Mouse (Mus musculus) 416B (cell line): ENCODE data around the gene Pi4kb.

Source experiments
- DNase-seq: peaks from one replicate; pipeline ENCODE4 v3.0.0; 2011; ENCODE audit warnings: low read depth

The Pi4kb gene

DNA sequence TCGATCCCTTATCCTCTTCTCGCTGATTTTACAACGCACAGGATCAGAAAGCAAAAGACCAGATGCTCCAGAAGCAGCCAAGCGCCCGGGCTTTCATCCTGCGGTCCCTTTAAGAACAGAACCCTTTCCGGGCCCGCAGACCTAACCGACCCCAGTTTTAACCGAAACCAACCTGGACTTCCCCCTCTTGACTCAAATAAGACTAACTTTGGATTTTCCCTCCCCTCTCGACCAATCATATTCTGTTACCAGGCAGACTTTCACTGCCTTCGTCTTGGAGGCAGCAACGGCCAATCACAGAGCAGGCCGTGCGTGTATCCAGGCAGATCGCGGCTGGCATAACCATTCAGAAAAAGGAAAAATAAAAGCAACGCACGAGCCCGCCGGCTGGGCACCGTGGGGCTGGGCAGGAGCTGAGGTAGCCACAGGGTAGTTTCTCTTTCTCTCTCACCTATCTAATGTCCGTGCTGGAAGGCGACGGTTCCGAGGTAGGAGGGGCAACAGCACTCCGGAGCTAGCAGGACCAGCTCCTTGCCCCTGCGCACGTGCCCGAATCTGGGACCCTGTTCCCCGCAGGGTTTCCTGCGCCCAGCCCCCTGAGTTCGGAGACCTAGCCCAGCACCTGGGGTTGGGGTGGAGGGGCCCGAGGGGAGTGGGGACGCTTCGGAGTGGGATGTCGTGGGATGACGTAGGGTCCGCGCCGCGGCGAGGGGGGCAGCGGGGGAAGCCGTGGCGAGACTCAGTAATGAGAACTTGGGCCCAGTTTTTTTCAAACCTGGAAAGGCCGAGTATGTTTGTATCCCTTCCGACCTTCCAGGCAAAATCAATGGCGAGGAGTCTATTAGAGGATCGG, 20.5 kb upstream of the Pi4kb start, which contains the start of gene Rfx5:
Gene Rfx5, plus strand, starts transcription at position 312 of the 853 bp plus-strand sequence.
- peak; percentile 100 for DNase-seq

DNA sequence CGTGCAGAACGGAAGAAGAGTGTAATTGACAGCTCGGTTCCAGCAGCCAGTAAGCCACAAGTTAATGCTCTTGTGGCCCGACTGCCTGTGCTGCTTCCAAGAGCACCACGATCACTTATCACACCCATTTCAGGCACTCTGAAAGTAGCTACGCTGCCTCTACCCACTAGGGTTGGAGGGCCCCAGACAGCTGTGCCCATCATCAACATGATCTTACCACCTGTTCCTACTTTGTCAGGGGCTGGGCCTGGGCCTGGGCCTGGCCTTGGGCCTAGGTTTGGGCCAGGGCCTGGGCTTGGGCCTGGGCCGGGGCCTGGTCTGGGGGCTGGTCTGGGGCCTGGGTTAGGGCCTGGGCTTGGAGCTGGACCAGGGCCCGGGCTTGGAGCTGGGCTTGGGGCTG, 16.2 kb upstream of the Pi4kb start:
- no peak for DNase-seq

GRCm38 (mm10) chr3:94959871-94960270, 14.7 kb upstream of the Pi4kb start:
- DNase-seq, result no peak

DNA sequence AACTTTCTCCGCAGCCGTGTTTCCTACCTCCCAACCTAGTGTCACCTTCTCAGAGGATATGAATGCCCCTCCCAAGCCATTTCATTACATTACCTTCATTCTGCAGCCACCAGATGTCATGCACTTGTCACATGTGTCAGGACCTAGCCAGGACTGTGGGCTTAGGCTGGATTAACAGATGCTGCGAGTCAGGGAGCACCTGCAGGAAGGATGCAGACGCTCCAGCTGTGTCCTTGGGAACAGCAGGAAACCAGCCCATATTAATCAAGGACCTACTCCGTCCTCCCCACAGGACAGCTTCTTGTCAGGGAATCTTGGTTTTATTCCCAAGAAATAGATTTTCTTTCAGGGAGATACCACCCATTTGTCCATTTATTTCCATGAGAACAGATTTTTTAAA, 14.2 kb upstream of the Pi4kb start:
- no peak for DNase-seq

DNA sequence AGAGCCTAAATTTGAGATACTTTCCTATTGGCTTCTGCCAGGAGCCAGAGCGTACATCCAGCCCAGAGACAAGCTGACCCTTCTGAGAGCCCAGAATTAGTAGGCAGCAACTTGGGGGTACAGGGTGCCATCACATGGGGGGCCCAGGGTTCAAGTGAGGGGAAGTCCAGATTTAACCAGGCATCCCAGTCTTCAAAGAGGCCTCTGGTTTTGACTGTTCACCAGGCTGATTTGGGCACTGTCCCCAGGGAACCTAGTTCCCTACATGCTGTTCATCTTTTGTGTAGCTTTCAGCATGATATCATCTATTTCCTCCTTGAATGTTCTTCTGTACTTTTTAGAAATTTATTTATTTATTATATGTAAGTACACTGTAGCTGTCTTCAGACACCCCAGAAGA, 9.5 kb upstream of the Pi4kb start:
- no peak for DNase-seq

DNA sequence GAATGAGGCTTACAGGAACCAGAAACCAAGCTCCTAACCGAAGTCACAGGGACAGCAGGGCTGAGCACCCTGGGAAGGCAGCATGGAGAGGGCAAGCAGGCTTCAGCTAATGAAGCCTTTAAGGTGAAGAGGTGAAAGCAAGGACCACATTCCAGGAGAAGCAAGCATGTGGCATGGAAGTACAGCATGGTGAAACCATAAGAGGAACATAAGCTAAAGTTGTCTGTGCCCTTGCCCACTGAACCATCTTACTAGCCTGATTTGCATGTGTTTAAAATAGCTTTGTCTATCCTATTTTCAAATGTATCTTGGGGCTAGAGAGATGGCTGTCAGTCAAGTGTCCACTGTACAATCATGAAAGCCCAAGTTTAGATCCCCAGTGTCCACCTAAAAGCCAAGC, 8.7 kb upstream of the Pi4kb start:
- no peak for DNase-seq

DNA sequence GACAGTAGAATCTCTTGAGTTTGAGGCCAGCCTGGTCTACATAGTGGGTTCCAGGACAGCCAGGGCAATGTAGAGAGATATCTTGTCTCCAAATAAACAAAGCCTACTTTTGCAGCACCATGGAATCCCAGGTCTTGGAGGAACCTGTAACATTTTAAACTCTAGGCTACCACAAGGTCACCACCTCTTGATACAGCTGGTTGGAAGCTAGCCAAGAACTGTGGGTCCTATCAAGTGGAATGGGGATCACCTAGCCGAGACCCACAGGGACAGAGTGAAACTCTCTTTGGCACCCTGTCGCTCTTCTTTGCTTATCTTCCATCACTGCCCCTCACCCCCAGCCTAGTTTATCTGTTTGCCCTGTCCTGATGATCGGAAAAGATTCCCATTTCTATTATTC, 2.0 kb upstream of the Pi4kb start:
- DNase-seq, result no peak

DNA sequence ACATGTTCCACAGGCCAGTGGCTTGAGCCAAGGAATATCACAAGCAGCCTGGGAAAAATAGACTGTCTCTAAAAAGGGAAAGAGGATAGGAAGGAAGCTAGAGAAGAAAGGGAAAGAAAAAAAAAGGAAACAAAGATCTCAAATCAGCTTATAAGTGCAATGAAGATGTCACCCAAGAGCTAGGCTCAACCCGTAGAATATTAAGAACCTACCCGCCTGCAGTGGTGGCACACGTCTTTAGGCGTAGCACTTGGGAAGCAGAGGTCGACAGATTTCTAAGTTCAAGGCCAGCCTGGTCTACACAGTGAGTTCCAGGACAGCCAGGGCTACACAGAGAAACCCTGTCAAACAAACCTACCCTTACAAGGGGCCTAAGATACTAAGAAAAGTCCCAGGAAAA, 911 bp upstream of the Pi4kb start:
- peak; percentile 19 for DNase-seq

GRCm38 (mm10) chr3:94974026-94974527, 454 bp upstream of the Pi4kb start:
- no peak for DNase-seq

- peak; percentile 32 for DNase-seq
Measured at GRCm38 (mm10) chr3:94984312-94984711, 9.8 kb downstream of the Pi4kb start.

GRCm38 (mm10) chr3:94985513-94985912, 11.0 kb downstream of the Pi4kb start:
- no peak for DNase-seq

DNA sequence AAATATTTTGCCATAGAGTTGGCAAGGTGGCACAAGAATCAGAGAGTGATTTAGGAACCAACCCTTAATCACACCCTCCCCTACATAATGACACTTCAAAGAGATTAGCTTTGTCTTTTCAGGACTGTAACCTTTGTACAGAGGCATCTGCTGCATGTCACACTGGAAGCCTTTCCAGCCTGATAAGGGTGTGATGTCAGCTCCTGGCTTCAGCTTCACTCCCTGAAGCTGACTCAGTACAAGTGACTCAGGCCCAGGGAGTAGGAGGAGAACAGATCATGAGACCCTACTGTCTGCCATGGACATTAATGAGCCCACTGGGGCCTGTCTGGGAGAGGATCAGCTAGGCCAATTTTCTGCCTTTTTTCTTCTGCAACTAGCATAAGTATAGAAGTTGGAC, 13.0 kb downstream of the Pi4kb start:
- DNase-seq, result peak; percentile 63

DNA sequence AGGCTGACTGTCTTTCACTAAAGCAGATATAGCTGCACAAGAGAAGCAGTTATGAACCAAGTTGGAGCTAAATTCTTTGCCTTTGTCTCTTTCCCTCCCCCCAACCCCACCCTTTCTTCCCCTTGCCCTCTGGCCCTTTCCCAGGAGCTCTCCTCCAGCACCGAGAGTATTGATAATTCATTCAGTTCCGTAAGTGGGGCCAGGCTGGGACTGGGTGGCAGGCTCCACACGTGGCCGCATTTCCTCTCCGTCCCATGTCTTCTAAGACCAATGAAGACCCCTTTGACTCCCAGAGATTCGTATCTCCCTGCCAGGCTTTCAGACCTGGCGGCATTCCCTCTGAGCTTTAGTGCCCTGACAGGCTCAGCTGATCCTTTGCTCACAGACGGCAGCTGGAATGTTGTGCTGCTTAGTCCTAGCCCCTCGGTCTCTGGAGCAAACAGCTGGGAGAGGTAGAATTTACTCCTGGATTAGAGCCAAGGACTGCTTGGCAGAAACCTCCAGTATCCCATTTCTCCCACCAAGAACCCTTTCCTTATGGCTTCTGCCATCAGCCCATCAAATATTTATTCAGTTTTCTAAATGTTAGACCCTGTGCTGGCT, 14.7 kb downstream of the Pi4kb start:
- no peak for DNase-seq

DNA sequence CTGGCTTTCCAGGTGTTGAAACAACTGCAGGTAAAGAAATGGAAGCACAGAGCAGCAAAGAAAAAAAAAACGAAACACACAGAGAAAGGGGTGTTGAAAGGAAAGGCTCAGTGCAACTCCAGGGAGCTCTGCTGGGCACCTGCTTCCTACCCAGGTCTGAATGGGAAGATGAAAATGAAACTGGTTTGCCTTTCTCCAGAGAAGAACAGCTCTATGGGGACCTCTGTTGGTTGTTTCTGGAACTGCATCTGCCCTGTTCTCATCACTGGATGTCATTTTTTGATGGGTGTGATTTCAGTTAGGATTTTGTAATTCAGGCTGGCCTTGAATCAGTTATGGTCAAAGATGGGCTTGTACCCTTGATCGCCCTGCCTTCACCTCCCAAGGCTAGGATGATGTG, 22.4 kb downstream of the Pi4kb start:
- DNase-seq, result peak; percentile 82

- DNase-seq, result no peak
Measured at GRCm38 (mm10) chr3:95002569-95002968, 28.0 kb downstream of the Pi4kb start.

GRCm38 (mm10) chr3:95003273-95003672, 28.7 kb downstream of the Pi4kb start:
- peak; percentile 41 for DNase-seq

DNA sequence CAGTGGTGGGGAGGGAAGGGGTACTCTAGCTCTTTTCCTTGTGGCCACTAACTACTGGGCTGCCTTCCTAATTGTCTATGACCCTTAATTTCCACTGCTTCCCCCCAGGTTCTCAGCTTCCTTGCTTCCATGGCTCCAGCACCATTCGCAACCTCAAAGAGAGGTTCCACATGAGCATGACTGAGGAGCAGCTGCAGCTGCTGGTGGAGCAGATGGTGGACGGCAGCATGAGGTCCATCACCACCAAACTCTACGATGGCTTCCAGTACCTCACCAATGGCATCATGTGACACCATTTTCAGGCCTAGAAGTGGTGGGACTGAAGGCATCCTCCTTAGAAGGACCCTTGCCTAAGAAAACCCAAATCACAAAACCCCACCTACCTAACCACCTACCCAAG, 31.1 kb downstream of the Pi4kb start:
- no peak for DNase-seq

DNA sequence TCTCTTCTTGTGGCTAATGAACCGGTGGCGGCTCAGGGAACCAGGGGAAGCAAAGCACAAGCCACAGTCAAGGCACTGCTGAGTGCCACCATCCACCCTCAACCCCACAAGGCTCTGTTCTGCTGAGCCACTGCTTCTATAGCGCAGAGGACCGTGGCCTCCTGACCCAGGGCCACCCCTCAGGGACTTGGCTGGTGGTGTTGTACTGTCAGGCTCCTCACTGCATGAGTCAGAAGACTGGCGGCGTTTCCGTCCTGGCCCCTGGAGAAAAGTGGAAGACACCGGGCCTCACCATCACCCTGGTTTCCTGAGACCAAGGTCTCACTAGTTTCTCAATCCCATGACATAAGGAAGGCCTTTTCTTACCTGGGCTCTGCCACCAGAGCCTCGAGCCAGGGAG, 33.2 kb downstream of the Pi4kb start:
- peak; percentile 70 for DNase-seq

- no peak for DNase-seq
Measured at GRCm38 (mm10) chr3:95010396-95010795, 35.9 kb downstream of the Pi4kb start.

DNA sequence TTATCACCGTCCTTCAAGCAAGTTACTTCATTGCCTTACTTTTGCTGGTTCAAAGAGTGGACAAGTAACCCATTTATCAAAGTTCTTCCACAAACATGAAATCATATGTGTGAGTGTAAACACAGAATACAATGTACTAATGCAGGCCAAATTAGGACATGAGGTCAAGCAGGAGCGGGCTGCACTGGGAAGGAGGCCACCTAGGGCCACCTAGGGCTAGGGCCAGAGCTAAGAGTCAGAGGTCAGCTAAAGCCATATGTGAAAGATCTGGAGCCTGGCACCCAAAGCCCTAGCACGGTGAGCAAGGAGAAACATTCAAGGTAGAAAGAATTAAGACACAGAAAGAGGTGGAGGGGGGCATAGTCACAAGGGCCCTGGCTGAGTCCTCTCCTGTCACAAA, 38.5 kb downstream of the Pi4kb start:
- no peak for DNase-seq

GRCm38 (mm10) chr3:95013699-95014427, 39.3 kb downstream of the Pi4kb start:
- no peak for DNase-seq

GRCm38 (mm10) chr3:95014428-95015151, 40.1 kb downstream of the Pi4kb start:
- peak; percentile 69 for DNase-seq
